Mouse (Mus musculus): ENCODE measurements around the gene Drc7. TPM values are rescaled to one million over a fixed set of nuclear protein-coding genes. Genes with fewer than 3 reads are reported as not detected.

The Drc7 gene
- total RNA-seq, 4 experiments from 2014 or later, result not detected

Other genes with a start within 250 kb of the Drc7 start
- 1 to 10 TPM in 3 of 4 experiments, under 1 TPM in 1; 0.55 to 4.4 (median 1.7) TPM for gene Ccl17, start 244.7 kb upstream of the Drc7 start, total RNA-seq (2022)
- gene Coq9, start 216.8 kb upstream of the Drc7 start, total RNA-seq (2022), result 100 to 1,000 TPM; 145 to 165 (median 158) TPM
- 10 to 100 TPM; 67.0 to 99.3 (median 78.5) TPM for gene Ciapin1, start 216.7 kb upstream of the Drc7 start, total RNA-seq (2022)
- 10 to 100 TPM; 55.9 to 91.6 (median 71.1) TPM for gene Polr2c, start 197.7 kb upstream of the Drc7 start, total RNA-seq (2022)
- 10 to 100 TPM in 2 of 4 experiments, 1 to 10 TPM in 2; 6.5 to 13.8 (median 9.8) TPM for gene Dok4, start 178.8 kb upstream of the Drc7 start, total RNA-seq (2022)
- gene Ccdc102a, start 137.0 kb upstream of the Drc7 start, total RNA-seq (2022), result 10 to 100 TPM in 2 of 4 experiments, 1 to 10 TPM in 2; 6.9 to 11.1 (median 8.6) TPM
- gene Adgrg5, start 131.4 kb upstream of the Drc7 start, total RNA-seq (2022), result 1 to 10 TPM in 2 of 4 experiments, under 1 TPM in 2; 0.49 to 2.0 (median 0.94) TPM
- 10 to 100 TPM; 14.6 to 60.9 (median 38.3) TPM for gene Adgrg1, start 80.4 kb upstream of the Drc7 start, total RNA-seq (2022)
- gene Adgrg3, start 37.4 kb upstream of the Drc7 start, total RNA-seq (2022), result 1 to 10 TPM; 2.2 to 4.1 (median 3.1) TPM
- 10 to 100 TPM; 13.8 to 23.6 (median 16.1) TPM for gene Katnb1, start 26.1 kb downstream of the Drc7 start, total RNA-seq (2022)
- gene Kifc3, start 147.7 kb downstream of the Drc7 start, total RNA-seq (2022), result 100 to 1,000 TPM; 165 to 259 (median 182) TPM

Data from adrenal gland, adult 8-10 months (tissue).